Mouse (Mus musculus): Measurements from ENCODE around the gene 6820408C15Rik. TPM values are rescaled to one million over a fixed set of nuclear protein-coding genes. Genes with fewer than 3 reads are reported as not detected.

The 6820408C15Rik gene
- polyA plus RNA-seq (2012; rRNA removed) (0.15 and 0.19 TPM in 2 replicates), polyA plus RNA-seq (2014; fragmentation: Nextera tagmentation; extraction: Ambion mirVana) (0.11 and 0.23 TPM in 2 replicates)

- Histone ChIP-seq H3K4me2 (ENCODE audit: low read depth) (peak within 1 kb of the TSS; percentile 90), H3K9me3 (ENCODE audit: control insufficient read depth, low read length) (peaks cover 3% of the 10 kb centered on the region; the same call in 1 of the 2 replicates), H3K4me3 (ENCODE audit: insufficient read depth in 1 of 2, low read depth in 2 of 2, low read length in 2 of 2) (peak within 1 kb of the TSS; percentile 68 to 89), H3K36me3 (replicated peaks; ENCODE audit: control insufficient read depth, insufficient read depth, low read depth) (peaks cover 5% of the 10 kb centered on the region; the same call in 1 of the 2 replicates), H3K27me3 (ENCODE audit: control insufficient read depth, insufficient read depth, low read length) (no peaks in the 10 kb centered on the region), H3K4me1 (replicated peaks; ENCODE audit: control insufficient read depth in 2 of 2, insufficient read depth in 2 of 2, low read length in 1 of 2) (peaks cover 16 to 27% of the 10 kb centered on the region in 2 experiments), H3K27ac (peak within 1 kb of the TSS; percentile 38), H3K9ac (replicated peaks) (peak within 1 kb of the TSS; percentile 93)
- no peak for DNase-seq (ENCODE audit: low read depth in 3 of 3, low spot score in 3 of 3)
- 33% methylated on average over 4 of the region's 4 CpGs for WGBS (ENCODE audit: insufficient replicate concordance)
- ATAC-seq (ENCODE audit: insufficient read depth): no peak
- TF ChIP-seq EP300 (IDR thresholded peaks at IDR 0.05; ENCODE audit: low read depth) (no peak), CTCF (IDR thresholded peaks at IDR 0.05; ENCODE audit: low read depth) (no peak)
These were observed at the start of gene 6820408C15Rik for GRCm38 (mm10) chr2:152415287-152415686. Gene 6820408C15Rik (plus strand): TSS chr2:152415587.

- no peak overlapping the region for H3K9ac ChIP-seq (replicated peaks)
- no peaks in the 10 kb centered on the region for H3K27me3 ChIP-seq (ENCODE audit: control insufficient read depth, insufficient read depth, low read length)
- H3K36me3 ChIP-seq (replicated peaks; ENCODE audit: control insufficient read depth, insufficient read depth, low read depth): no peaks in the 10 kb centered on the region
- no peaks in the 10 kb centered on the region for H3K9me3 ChIP-seq (ENCODE audit: control insufficient read depth, low read length)
- 64% methylated on average over 5 of the region's 5 CpGs for WGBS (ENCODE audit: insufficient replicate concordance)
- H3K4me1 ChIP-seq (replicated peaks; ENCODE audit: control insufficient read depth in 2 of 2, insufficient read depth in 2 of 2, low read length in 1 of 2): 0 out of 4 replicates have a peak, but pooled peaks cover 0 to 3% of the 10 kb centered on the region in 2 experiments
- no peak for TF ChIP-seq EP300 (IDR thresholded peaks at IDR 0.05; ENCODE audit: low read depth)
- TF ChIP-seq CTCF (IDR thresholded peaks at IDR 0.05; ENCODE audit: low read depth): no peak
- DNase-seq (ENCODE audit: low read depth in 3 of 3, low spot score in 3 of 3) (no peak), ATAC-seq (ENCODE audit: insufficient read depth) (no peak)
- H3K27ac ChIP-seq: no peak overlapping the region
- no peak overlapping the region for H3K4me2 ChIP-seq (ENCODE audit: low read depth)
- H3K4me3 ChIP-seq (ENCODE audit: insufficient read depth in 1 of 2, low read depth in 2 of 2, low read length in 2 of 2): no peak overlapping the region
These were observed 47.5 kb upstream of the 6820408C15Rik start for GRCm38 (mm10) chr2:152367917-152368316.

- Histone ChIP-seq H3K9ac (replicated peaks) (no peak overlapping the region), H3K4me2 (ENCODE audit: low read depth) (no peak overlapping the region), H3K4me3 (ENCODE audit: insufficient read depth in 1 of 2, low read depth in 2 of 2, low read length in 2 of 2) (no peak overlapping the region), H3K36me3 (replicated peaks; ENCODE audit: control insufficient read depth, insufficient read depth, low read depth) (no peaks in the 10 kb centered on the region), H3K9me3 (ENCODE audit: control insufficient read depth, low read length) (no peaks in the 10 kb centered on the region), H3K4me1 (replicated peaks; ENCODE audit: control insufficient read depth in 2 of 2, insufficient read depth in 2 of 2, low read length in 1 of 2) (peaks cover 0 to 1% of the 10 kb centered on the region in 2 experiments; a peak in 1 of 4 replicates), H3K27ac (no peak overlapping the region), H3K27me3 (ENCODE audit: control insufficient read depth, insufficient read depth, low read length) (no peaks in the 10 kb centered on the region)
- peak; percentile 40 to 50 (median 48) for DNase-seq (ENCODE audit: low read depth in 3 of 3, low spot score in 3 of 3)
- 20% methylated on average over 14 of the region's 14 CpGs for WGBS (ENCODE audit: insufficient replicate concordance)
- TF ChIP-seq CTCF (IDR thresholded peaks at IDR 0.05; ENCODE audit: low read depth) (peak; percentile 95), EP300 (IDR thresholded peaks at IDR 0.05; ENCODE audit: low read depth) (no peak)
- 0 out of 2 replicates have a peak, but pooled peaks have one; percentile 16 for ATAC-seq (ENCODE audit: insufficient read depth)
These were observed 46.8 kb upstream of the 6820408C15Rik start for GRCm38 (mm10) chr2:152368532-152369140.

- Histone ChIP-seq H3K36me3 (replicated peaks; ENCODE audit: control insufficient read depth, insufficient read depth, low read depth) (no peaks in the 10 kb centered on the region), H3K4me3 (ENCODE audit: insufficient read depth in 1 of 2, low read depth in 2 of 2, low read length in 2 of 2) (no peak overlapping the region), H3K9me3 (ENCODE audit: control insufficient read depth, low read length) (no peaks in the 10 kb centered on the region), H3K4me1 (replicated peaks; ENCODE audit: control insufficient read depth in 2 of 2, insufficient read depth in 2 of 2, low read length in 1 of 2) (peaks cover 0 to 5% of the 10 kb centered on the region in 2 experiments; a peak in 3 of 4 replicates), H3K4me2 (ENCODE audit: low read depth) (no peak overlapping the region), H3K27ac (no peak overlapping the region), H3K9ac (replicated peaks) (no peak overlapping the region), H3K27me3 (ENCODE audit: control insufficient read depth, insufficient read depth, low read length) (peaks cover 25% of the 10 kb centered on the region)
- 58% methylated on average over 7 of the region's 7 CpGs for WGBS (ENCODE audit: insufficient replicate concordance)
- ATAC-seq (ENCODE audit: insufficient read depth): no peak
- TF ChIP-seq CTCF (IDR thresholded peaks at IDR 0.05; ENCODE audit: low read depth): no peak
- no peak for TF ChIP-seq EP300 (IDR thresholded peaks at IDR 0.05; ENCODE audit: low read depth)
- DNase-seq (ENCODE audit: low read depth in 3 of 3, low spot score in 3 of 3): no peak
These were observed 43.3 kb upstream of the 6820408C15Rik start for GRCm38 (mm10) chr2:152372104-152372503.

- peaks cover 0 to 5% of the 10 kb centered on the region in 2 experiments; a peak in 3 of 4 replicates for H3K4me1 ChIP-seq (replicated peaks; ENCODE audit: control insufficient read depth in 2 of 2, insufficient read depth in 2 of 2, low read length in 1 of 2)
- TF ChIP-seq CTCF (IDR thresholded peaks at IDR 0.05; ENCODE audit: low read depth) (no peak), EP300 (IDR thresholded peaks at IDR 0.05; ENCODE audit: low read depth) (no peak)
- no peak overlapping the region for H3K4me3 ChIP-seq (ENCODE audit: insufficient read depth in 1 of 2, low read depth in 2 of 2, low read length in 2 of 2)
- 43% methylated on average over 4 of the region's 4 CpGs for WGBS (ENCODE audit: insufficient replicate concordance)
- H3K9ac ChIP-seq (replicated peaks): no peak overlapping the region
- peaks cover 28% of the 10 kb centered on the region for H3K27me3 ChIP-seq (ENCODE audit: control insufficient read depth, insufficient read depth, low read length)
- H3K9me3 ChIP-seq (ENCODE audit: control insufficient read depth, low read length): no peaks in the 10 kb centered on the region
- DNase-seq (ENCODE audit: low read depth in 3 of 3, low spot score in 3 of 3) (no peak), ATAC-seq (ENCODE audit: insufficient read depth) (no peak)
- H3K4me2 ChIP-seq (ENCODE audit: low read depth): no peak overlapping the region
- no peak overlapping the region for H3K27ac ChIP-seq
- H3K36me3 ChIP-seq (replicated peaks; ENCODE audit: control insufficient read depth, insufficient read depth, low read depth): no peaks in the 10 kb centered on the region
These were observed 42.7 kb upstream of the 6820408C15Rik start for GRCm38 (mm10) chr2:152372661-152373060.

Measured in liver, embryonic 14.5 days (tissue).